Mouse (Mus musculus) limb, embryonic 10.5 days (tissue): Measurements from ENCODE around the gene Ubl4b. TPM values are rescaled to one million over a fixed set of nuclear protein-coding genes. Genes with fewer than 3 reads are reported as not detected.

Source experiments
- DNase-seq: peaks from one replicate; pipeline ENCODE4 v3.0.0-alpha.2; 2017; ENCODE audit warnings: low spot score
- H3K27ac ChIP-seq: fragments of 300-500 bp; sonication (generic); 2 replicates; pipeline ENCODE4 v1.5.1; 2016; ENCODE audit warnings: mild to moderate bottlenecking
- H3K27me3 ChIP-seq: fragments of 300-500 bp; sonication (generic); 2 replicates; pipeline ENCODE4 v1.6.1; 2016; ENCODE audit warnings: low read depth, mild to moderate bottlenecking; ENCODE audit not compliant: poor library complexity, severe bottlenecking
- H3K36me3 ChIP-seq: fragments of 300-500 bp; sonication (generic); 2 replicates; pipeline ENCODE4 v1.6.1; 2016; ENCODE audit warnings: mild to moderate bottlenecking, moderate library complexity
- H3K4me1 ChIP-seq: fragments of 300-500 bp; sonication (generic); 2 replicates; pipeline ENCODE4 v1.6.1; 2016
- H3K4me3 ChIP-seq: fragments of 300-500 bp; sonication (generic); 2 replicates; pipeline ENCODE4 v1.5.1; 2016; ENCODE audit warnings: mild to moderate bottlenecking, moderate library complexity
- H3K9me3 ChIP-seq: fragments of 300-500 bp; sonication (generic); replicated peaks from 2 replicates; pipeline ENCODE4 v1.6.1; 2016; ENCODE audit warnings: mild to moderate bottlenecking
- WGBS: fragments of 180-500 bp; shearing (Covaris S2); methylation state at CpG from one replicate; pipeline ENCODE4 v1.1.7; 2016; 5-methylcytosine and 5-hydroxymethylcytosine counted together
- polyA plus RNA-seq: library from polyadenylated mRNA; unstranded; fragments of >200 nt; fragmentation: Nextera tagmentation; extraction: Ambion mirVana; gene quantifications from 2 replicates; pipeline ENCODE4 v1.2.1, GENCODE M21; 2016

Ubl4b gene
- polyA plus RNA-seq, 1 experiment from 2014 or later: 0.76 TPM

- no peaks in the 10 kb centered on the region for H3K9me3 ChIP-seq
- H3K4me1 ChIP-seq: peaks cover 24% of the 10 kb centered on the region
- H3K4me3 ChIP-seq: no peak overlapping the region
- WGBS: 75% methylated on average over 4 of the region's 4 CpGs
- peaks cover 47% of the 10 kb centered on the region for H3K27me3 ChIP-seq
- H3K27ac ChIP-seq: no peak overlapping the region
- H3K36me3 ChIP-seq: no peaks in the 10 kb centered on the region
- no peak for DNase-seq
Measured at GRCm38 (mm10) chr3:107533532-107533931, 21.3 kb downstream of the Ubl4b start.

- H3K9me3 ChIP-seq: no peaks in the 10 kb centered on the region
- H3K4me1 ChIP-seq: peaks cover 13% of the 10 kb centered on the region
- no peak overlapping the region for H3K4me3 ChIP-seq
- DNase-seq: no peak
- WGBS: 83% methylated on average over 5 of the region's 5 CpGs
- no peaks in the 10 kb centered on the region for H3K36me3 ChIP-seq
- H3K27ac ChIP-seq: no peak overlapping the region
- peaks cover 25% of the 10 kb centered on the region for H3K27me3 ChIP-seq
Measured at GRCm38 (mm10) chr3:107530581-107530980, 24.3 kb downstream of the Ubl4b start.

- peaks cover 9% of the 10 kb centered on the region for H3K4me1 ChIP-seq
- no peaks in the 10 kb centered on the region for H3K36me3 ChIP-seq
- 87% methylated on average over 5 of the region's 5 CpGs for WGBS
- no peaks in the 10 kb centered on the region for H3K9me3 ChIP-seq
- H3K27me3 ChIP-seq: peaks cover 14% of the 10 kb centered on the region; the same call in 1 of the 2 replicates
- no peak overlapping the region for H3K27ac ChIP-seq
- DNase-seq: no peak
- H3K4me3 ChIP-seq: no peak overlapping the region
Measured at GRCm38 (mm10) chr3:107529182-107529581, 25.7 kb downstream of the Ubl4b start.

- Histone ChIP-seq H3K36me3 (no peaks in the 10 kb centered on the region), H3K27me3 (peaks cover 10% of the 10 kb centered on the region; the same call in 1 of the 2 replicates), H3K4me3 (no peak overlapping the region), H3K27ac (no peak overlapping the region), H3K4me1 (peaks cover 6% of the 10 kb centered on the region), H3K9me3 (no peaks in the 10 kb centered on the region)
- 55% methylated on average over 9 of the region's 9 CpGs for WGBS
- no peak for DNase-seq
Measured at GRCm38 (mm10) chr3:107528401-107529118, 26.3 kb downstream of the Ubl4b start.

- peaks cover 6% of the 10 kb centered on the region for H3K4me1 ChIP-seq
- H3K4me3 ChIP-seq: no peak overlapping the region
- no peak for DNase-seq
- peaks cover 29% of the 10 kb centered on the region for H3K27me3 ChIP-seq
- H3K36me3 ChIP-seq: no peaks in the 10 kb centered on the region
- H3K9me3 ChIP-seq: no peaks in the 10 kb centered on the region
- H3K27ac ChIP-seq: no peak overlapping the region
- WGBS: 78% methylated on average over 6 of the region's 6 CpGs
Measured at GRCm38 (mm10) chr3:107524547-107524946, 30.3 kb downstream of the Ubl4b start.

GRCm38 (mm10) chr3:107520931-107521330, 33.9 kb downstream of the Ubl4b start:
- H3K4me3 ChIP-seq: no peak overlapping the region
- no peaks in the 10 kb centered on the region for H3K9me3 ChIP-seq
- WGBS: 74% methylated on average over 5 of the region's 5 CpGs
- H3K36me3 ChIP-seq: no peaks in the 10 kb centered on the region
- H3K4me1 ChIP-seq: peaks cover 19% of the 10 kb centered on the region
- no peak for DNase-seq
- no peak overlapping the region for H3K27ac ChIP-seq
- H3K27me3 ChIP-seq: peaks cover 58% of the 10 kb centered on the region

- Histone ChIP-seq H3K4me3 (peak within 1 kb of the TSS; percentile 75), H3K27me3 (peaks cover 82% of the 10 kb centered on the region), H3K36me3 (no peaks in the 10 kb centered on the region), H3K4me1 (peaks cover 19% of the 10 kb centered on the region), H3K27ac (peak within 1 kb of the TSS; percentile 83), H3K9me3 (no peaks in the 10 kb centered on the region)
- WGBS: 0% methylated on average over 65 of the region's 68 CpGs
- peak; percentile 80 for DNase-seq
Measured at GRCm38 (mm10) chr3:107517631-107518108, 37.2 kb downstream of the Ubl4b start, which contains the start of gene Slc6a17. Gene Slc6a17, minus strand, starts transcription at chr3:107518018.

GRCm38 (mm10) chr3:107516776-107517630, 37.9 kb downstream of the Ubl4b start:
- DNase-seq: no peak
- Histone ChIP-seq H3K4me3 (peak overlapping the region; percentile 75), H3K9me3 (no peaks in the 10 kb centered on the region), H3K27me3 (peaks cover 82% of the 10 kb centered on the region), H3K4me1 (peaks cover 19% of the 10 kb centered on the region), H3K27ac (peak overlapping the region; percentile 83), H3K36me3 (no peaks in the 10 kb centered on the region)
- 5% methylated on average over 55 of the region's 55 CpGs for WGBS

- Histone ChIP-seq H3K36me3 (no peaks in the 10 kb centered on the region), H3K4me3 (no peak overlapping the region), H3K27me3 (peaks cover 75% of the 10 kb centered on the region), H3K9me3 (no peaks in the 10 kb centered on the region), H3K4me1 (peaks cover 19% of the 10 kb centered on the region), H3K27ac (no peak overlapping the region)
- 81% methylated on average over 4 of the region's 4 CpGs for WGBS
- DNase-seq: no peak
Measured at GRCm38 (mm10) chr3:107515989-107516388, 38.9 kb downstream of the Ubl4b start.

- 75% methylated on average over 3 of the region's 3 CpGs for WGBS
- H3K4me1 ChIP-seq: peaks cover 22% of the 10 kb centered on the region
- DNase-seq: no peak
Measured at GRCm38 (mm10) chr3:107511416-107511815, 43.5 kb downstream of the Ubl4b start.

GRCm38 (mm10) chr3:107508696-107509095, 46.2 kb downstream of the Ubl4b start:
- Histone ChIP-seq H3K4me1 (peaks cover 36% of the 10 kb centered on the region), H3K4me3 (no peak overlapping the region), H3K27me3 (0 out of 2 replicates have a peak, but pooled peaks cover 3% of the 10 kb centered on the region), H3K36me3 (no peaks in the 10 kb centered on the region), H3K27ac (no peak overlapping the region), H3K9me3 (no peaks in the 10 kb centered on the region)
- DNase-seq: no peak
- WGBS: 76% methylated on average over 8 of the region's 8 CpGs

More at GRCm38 (mm10) chr3:107511416-107511815, 43.5 kb downstream of the Ubl4b start:
- Histone ChIP-seq H3K36me3 (no peaks in the 10 kb centered on the region), H3K9me3 (no peaks in the 10 kb centered on the region), H3K4me3 (no peak overlapping the region), H3K27me3 (peaks cover 29% of the 10 kb centered on the region), H3K27ac (no peak overlapping the region)

- Histone ChIP-seq H3K4me1 (peaks cover 36% of the 10 kb centered on the region), H3K27me3 (no peaks in the 10 kb centered on the region), H3K4me3 (no peak overlapping the region), H3K9me3 (no peaks in the 10 kb centered on the region), H3K36me3 (no peaks in the 10 kb centered on the region), H3K27ac (no peak overlapping the region)
- peak; percentile 49 for DNase-seq
- WGBS: 50% methylated on average over 9 of the region's 9 CpGs
Measured at GRCm38 (mm10) chr3:107507966-107508365, 46.9 kb downstream of the Ubl4b start.

- no peak for DNase-seq
- Histone ChIP-seq H3K4me1 (peaks cover 41% of the 10 kb centered on the region), H3K4me3 (no peak overlapping the region), H3K36me3 (no peaks in the 10 kb centered on the region), H3K27ac (no peak overlapping the region), H3K9me3 (no peaks in the 10 kb centered on the region), H3K27me3 (no peaks in the 10 kb centered on the region)
- WGBS: 71% methylated on average over 4 of the region's 4 CpGs
Measured at GRCm38 (mm10) chr3:107506531-107506930, 48.3 kb downstream of the Ubl4b start.
